Mouse (Mus musculus) forebrain, embryonic 12.5 days (tissue): ENCODE results near the gene Tac2. TPM values are rescaled to one million over a fixed set of nuclear protein-coding genes. Genes with fewer than 3 reads are reported as not detected.
"Not testable (repeated sequence)": the region's sequence is repeated elsewhere in the genome, so short reads cannot be mapped to it uniquely, and the experiment has no call there.

Source experiments
- ATAC-seq: fragments of 200-750 bp; cut with Nextera tagmentation; 2 replicates; pipeline ENCODE4 v1.8.0; 2017; ENCODE audit warnings: moderate TSS enrichment; ENCODE audit not compliant: low FRiP score
- H3K27ac ChIP-seq: fragments of 300-500 bp; sonication (generic); 2 replicates; pipeline ENCODE4 v1.5.1; 2016; ENCODE audit warnings: mild to moderate bottlenecking
- H3K27me3 ChIP-seq: fragments of 300-500 bp; sonication (generic); 2 replicates; pipeline ENCODE4 v1.6.1; 2016; ENCODE audit warnings: mild to moderate bottlenecking
- H3K36me3 ChIP-seq: fragments of 300-500 bp; sonication (generic); replicated peaks from 2 replicates; pipeline ENCODE4 v1.6.1; 2016; ENCODE audit warnings: mild to moderate bottlenecking
- H3K4me1 ChIP-seq: fragments of 300-500 bp; sonication (generic); 2 replicates; pipeline ENCODE4 v1.6.1; 2016
- H3K4me2 ChIP-seq: fragments of 300-500 bp; sonication (generic); 2 replicates; pipeline ENCODE4 v1.6.1; 2016; ENCODE audit warnings: mild to moderate bottlenecking, moderate library complexity
- H3K4me3 ChIP-seq: fragments of 300-500 bp; sonication (generic); replicated peaks from 2 replicates; pipeline ENCODE4 v1.5.1; 2016; ENCODE audit warnings: mild to moderate bottlenecking
- H3K9ac ChIP-seq: fragments of 300-500 bp; sonication (generic); 2 replicates; pipeline ENCODE4 v1.6.1; 2016; ENCODE audit warnings: mild to moderate bottlenecking
- H3K9me3 ChIP-seq: fragments of 300-500 bp; sonication (generic); 2 replicates; pipeline ENCODE4 v1.6.1; 2016
- WGBS: fragments of 180-500 bp; shearing (Covaris S2); methylation state at CpG from one replicate; pipeline ENCODE4 v1.1.7; 2016; 5-methylcytosine and 5-hydroxymethylcytosine counted together
- polyA plus RNA-seq: library from polyadenylated mRNA; unstranded; fragments of >200 nt; fragmentation: Nextera tagmentation; extraction: Ambion mirVana; gene quantifications from 2 replicates; pipeline ENCODE4 v1.2.1, GENCODE M21; 2016

Tac2 gene
- polyA plus RNA-seq, 1 experiment from 2014 or later: not detected

DNA sequence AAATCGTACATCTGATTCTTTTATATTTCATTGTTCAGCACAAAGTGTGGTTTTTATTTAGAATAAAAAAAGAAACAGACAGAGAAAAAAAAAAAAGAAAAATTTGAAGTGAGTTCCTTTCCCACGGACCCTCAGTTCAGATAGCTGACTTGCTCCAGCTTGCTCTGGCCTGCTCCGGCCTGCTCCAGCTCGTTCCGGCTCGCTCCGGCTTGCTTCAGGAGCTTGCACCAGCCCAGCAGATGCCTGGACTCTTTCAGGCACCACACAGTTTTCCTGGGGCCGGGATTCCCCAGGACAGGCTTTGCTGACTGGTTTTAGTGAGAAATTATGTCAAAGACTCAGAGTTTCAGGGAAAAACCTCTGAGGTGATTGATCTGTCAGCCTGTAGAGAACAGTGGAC, 23.0 kb downstream of the Tac2 start:
- 92% methylated on average over 8 of the region's 8 CpGs for WGBS
- Histone ChIP-seq H3K9me3 (no peaks in the 10 kb centered on the region), H3K4me3 (no peak overlapping the region), H3K27me3 (no peaks in the 10 kb centered on the region), H3K27ac (no peak overlapping the region), H3K36me3 (peaks cover 63% of the 10 kb centered on the region), H3K9ac (no peak overlapping the region), H3K4me1 (peaks cover 10% of the 10 kb centered on the region; the same call in 1 of the 2 replicates), H3K4me2 (no peak overlapping the region)
- no peak for ATAC-seq

DNA sequence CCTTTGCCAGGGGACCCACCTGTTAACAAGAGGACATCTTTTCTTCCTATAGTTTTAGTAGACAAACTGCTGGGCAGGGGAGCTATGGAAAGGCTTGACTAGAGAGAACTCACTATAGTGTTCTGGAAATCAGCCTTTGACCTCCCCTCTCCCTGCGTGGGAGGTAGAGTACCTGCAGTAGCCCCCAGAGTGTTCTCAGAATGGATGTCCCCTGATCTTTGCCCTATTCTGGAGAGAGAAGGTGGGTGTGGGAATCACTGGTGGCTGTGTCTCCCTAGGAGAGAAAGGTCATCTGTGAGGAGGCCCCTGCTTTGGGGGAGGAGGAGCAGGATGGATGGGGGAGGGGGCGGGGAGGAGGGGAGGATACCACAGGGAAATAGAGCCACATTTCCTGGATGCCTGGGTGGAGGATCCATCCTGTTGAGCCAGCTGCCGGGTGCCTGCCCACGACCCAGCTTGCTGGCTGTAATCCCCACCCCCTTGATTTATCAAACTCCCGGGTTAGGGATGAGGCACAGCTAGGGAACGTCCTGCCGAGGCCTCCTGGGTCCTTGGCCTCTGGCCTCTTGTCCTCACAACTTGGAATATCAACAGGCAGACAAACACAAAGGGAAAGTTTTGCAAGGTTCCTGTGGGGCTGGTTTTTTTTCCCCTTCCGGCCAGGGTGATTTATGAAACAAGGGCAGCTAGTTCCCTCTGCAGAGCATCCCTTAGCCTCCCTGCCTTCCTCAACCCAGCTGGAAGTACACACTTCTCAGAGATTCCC, 24.8 kb downstream of the Tac2 start:
- no peak overlapping the region for H3K9ac ChIP-seq
- H3K4me3 ChIP-seq: no peak overlapping the region
- H3K36me3 ChIP-seq: peaks cover 45% of the 10 kb centered on the region
- no peak for ATAC-seq
- no peak overlapping the region for H3K4me2 ChIP-seq
- H3K27ac ChIP-seq: no peak overlapping the region
- H3K27me3 ChIP-seq: no peaks in the 10 kb centered on the region
- WGBS: 27% methylated on average over 7 of the region's 8 CpGs
- no peaks in the 10 kb centered on the region for H3K9me3 ChIP-seq
- peaks cover 10% of the 10 kb centered on the region; the same call in 1 of the 2 replicates for H3K4me1 ChIP-seq

- H3K4me3 ChIP-seq: 0 out of 2 replicates have a peak overlapping the region, but pooled peaks have one; percentile 17
- ATAC-seq: no peak
Measured at GRCm38 (mm10) chr10:127750136-127750777, 26.0 kb downstream of the Tac2 start.

GRCm38 (mm10) chr10:127751548-127751947, 27.3 kb downstream of the Tac2 start, which contains the start of gene Gpr182:
Gene Gpr182 (minus strand): TSS chr10:127751732.
- Histone ChIP-seq H3K4me2 (peak within 1 kb of the TSS; percentile 41), H3K27ac (no peak within 1 kb of the TSS), H3K9ac (no peak within 1 kb of the TSS)

More at GRCm38 (mm10) chr10:127750136-127750777, 26.0 kb downstream of the Tac2 start:
- peaks cover 33% of the 10 kb centered on the region for H3K36me3 ChIP-seq
- H3K27ac ChIP-seq: no peak overlapping the region
- H3K4me1 ChIP-seq: peaks cover 10% of the 10 kb centered on the region; the same call in 1 of the 2 replicates
- no peak overlapping the region for H3K9ac ChIP-seq
- peak overlapping the region; percentile 41 for H3K4me2 ChIP-seq
- H3K27me3 ChIP-seq: no peaks in the 10 kb centered on the region
- H3K9me3 ChIP-seq: no peaks in the 10 kb centered on the region
- 45% methylated on average over 24 of the region's 24 CpGs for WGBS

GRCm38 (mm10) chr10:127754566-127755166, 30.4 kb downstream of the Tac2 start:
- no peak overlapping the region for H3K4me2 ChIP-seq
- 84% methylated on average over 6 of the region's 6 CpGs for WGBS

More at GRCm38 (mm10) chr10:127751548-127751947, 27.3 kb downstream of the Tac2 start, which contains the start of gene Gpr182:
- no peaks in the 10 kb centered on the region for H3K9me3 ChIP-seq
- H3K27me3 ChIP-seq: no peaks in the 10 kb centered on the region
- 71% methylated on average over 8 of the region's 8 CpGs for WGBS
- peaks cover 10% of the 10 kb centered on the region; the same call in 1 of the 2 replicates for H3K4me1 ChIP-seq
- no peak for ATAC-seq
- H3K4me3 ChIP-seq: no peak within 1 kb of the TSS
- H3K36me3 ChIP-seq: peaks cover 20% of the 10 kb centered on the region

GRCm38 (mm10) chr10:127755246-127755645, 31.0 kb downstream of the Tac2 start:
- Histone ChIP-seq H3K4me2 (no peak overlapping the region), H3K4me3 (no peak overlapping the region), H3K36me3 (no peaks in the 10 kb centered on the region), H3K27ac (no peak overlapping the region), H3K4me1 (no peaks in the 10 kb centered on the region), H3K9me3 (no peaks in the 10 kb centered on the region), H3K9ac (no peak overlapping the region), H3K27me3 (no peaks in the 10 kb centered on the region)
- WGBS: 88% methylated on average over 3 of the region's 3 CpGs
- no peak for ATAC-seq

More at GRCm38 (mm10) chr10:127754566-127755166, 30.4 kb downstream of the Tac2 start:
- Histone ChIP-seq H3K4me3 (no peak overlapping the region), H3K9ac (no peak overlapping the region), H3K36me3 (no peaks in the 10 kb centered on the region), H3K9me3 (no peaks in the 10 kb centered on the region), H3K27ac (no peak overlapping the region), H3K27me3 (no peaks in the 10 kb centered on the region), H3K4me1 (no peaks in the 10 kb centered on the region)
- ATAC-seq: no peak

GRCm38 (mm10) chr10:127755770-127756468, 31.6 kb downstream of the Tac2 start:
- H3K4me2 ChIP-seq: peak overlapping the region; percentile 32
- H3K9me3 ChIP-seq: no peaks in the 10 kb centered on the region
- H3K9ac ChIP-seq: no peak overlapping the region
- no peaks in the 10 kb centered on the region for H3K36me3 ChIP-seq
- ATAC-seq: no peak
- H3K27ac ChIP-seq: no peak overlapping the region
- no peaks in the 10 kb centered on the region for H3K4me1 ChIP-seq
- H3K4me3 ChIP-seq: no peak overlapping the region
- 57% methylated on average over 18 of the region's 18 CpGs for WGBS
- H3K27me3 ChIP-seq: no peaks in the 10 kb centered on the region

- Histone ChIP-seq H3K4me3 (no peak within 1 kb of the TSS), H3K4me1 (no peaks in the 10 kb centered on the region), H3K9ac (no peak within 1 kb of the TSS), H3K4me2 (no peak within 1 kb of the TSS), H3K36me3 (no peaks in the 10 kb centered on the region), H3K27me3 (no peaks in the 10 kb centered on the region), H3K9me3 (no peaks in the 10 kb centered on the region), H3K27ac (no peak within 1 kb of the TSS)
- WGBS: 73% methylated on average over 9 of the region's 9 CpGs
- ATAC-seq: no peak
Measured at GRCm38 (mm10) chr10:127759181-127760110, 35.2 kb downstream of the Tac2 start, which contains the start of the genes Rdh1 and Rdh16f1. Gene Rdh1 (plus strand): TSS chr10:127759721. Gene Rdh16f1 (plus strand): TSS chr10:127759787.

DNA sequence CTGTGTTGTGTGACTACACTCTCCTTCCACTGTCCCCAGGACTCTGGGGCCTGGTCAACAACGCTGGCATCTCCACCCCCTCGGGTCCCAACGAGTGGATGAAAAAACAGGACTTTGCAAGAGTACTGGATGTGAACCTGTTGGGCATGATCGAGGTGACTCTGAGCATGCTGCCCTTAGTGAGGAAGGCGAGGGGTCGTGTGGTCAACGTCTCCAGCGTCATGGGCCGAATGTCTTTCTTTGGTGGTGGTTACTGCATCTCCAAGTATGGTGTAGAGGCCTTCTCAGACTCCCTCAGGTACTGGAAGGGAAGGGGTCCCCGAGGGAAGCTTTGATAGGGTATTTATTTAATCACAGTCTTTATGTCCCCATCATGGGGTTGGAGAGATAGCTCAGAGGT, 38.6 kb downstream of the Tac2 start:
- H3K27me3 ChIP-seq, H3K9ac ChIP-seq, ATAC-seq, H3K9me3 ChIP-seq, H3K27ac ChIP-seq, H3K4me3 ChIP-seq, H3K36me3 ChIP-seq, H3K4me2 ChIP-seq, H3K4me1 ChIP-seq: not testable (repeated sequence)
- 90% methylated on average over 10 of the region's 10 CpGs for WGBS

- no peak overlapping the region for H3K4me3 ChIP-seq
- WGBS: 70% methylated on average over 12 of the region's 12 CpGs
- no peak overlapping the region for H3K9ac ChIP-seq
- H3K4me2 ChIP-seq: no peak overlapping the region
- H3K27ac ChIP-seq: no peak overlapping the region
- H3K27me3 ChIP-seq: no peaks in the 10 kb centered on the region
- ATAC-seq: no peak
- H3K36me3 ChIP-seq: no peaks in the 10 kb centered on the region
- H3K4me1 ChIP-seq: no peaks in the 10 kb centered on the region
- H3K9me3 ChIP-seq: no peaks in the 10 kb centered on the region
Measured at GRCm38 (mm10) chr10:127763914-127764680, 39.8 kb downstream of the Tac2 start.
